Mouse (Mus musculus) liver, embryonic 18 days (tissue): ENCODE data around the gene Gm1979. TPM values are rescaled to one million over a fixed set of nuclear protein-coding genes. Genes with fewer than 3 reads are reported as not detected.

ENCODE experiments used
- polyA plus RNA-seq: library from polyadenylated mRNA; depleted of rRNA; stranded (reverse); fragments of >200 nt; gene quantifications from 2 replicates; pipeline ENCODE4 v1.2.3, GENCODE M21; 2012; rRNA removed

Gm1979 gene
- not detected in 2 replicates for polyA plus RNA-seq

GRCm38 (mm10) chr5:26004698-26005097 lies at the start of gene Gm1979:
Gene Gm1979, minus strand, starts transcription at chr5:26004798.

DNA sequence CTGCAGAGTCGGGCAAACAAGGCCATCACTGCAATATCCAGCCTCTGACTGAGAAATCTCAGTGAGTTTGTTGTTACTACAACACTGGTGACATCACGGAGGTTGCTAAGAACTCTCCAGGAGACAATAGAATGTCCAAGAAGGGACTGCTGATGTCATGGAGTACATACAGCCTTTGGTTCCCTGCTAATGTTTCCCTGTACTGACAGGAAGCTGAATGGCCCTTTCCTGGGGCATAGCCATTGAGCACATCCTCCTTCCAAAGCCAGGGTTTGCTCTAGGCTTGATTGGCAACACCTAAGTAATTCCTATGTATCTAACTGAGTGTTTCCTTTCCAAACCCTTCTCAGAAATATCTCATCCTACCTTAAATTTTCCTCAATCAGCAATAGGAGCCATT lies 34.9 kb upstream of the Gm1979 start, which contains the start of gene Speer4a:
TSS of gene Speer4a (minus strand) at position 101 of the 400 bp plus-strand sequence.

GRCm38 (mm10) chr5:26022816-26023215 lies 18.2 kb upstream of the Gm1979 start, which contains the start of gene Gm5862:
Gene Gm5862, minus strand, starts transcription at chr5:26022916.

DNA sequence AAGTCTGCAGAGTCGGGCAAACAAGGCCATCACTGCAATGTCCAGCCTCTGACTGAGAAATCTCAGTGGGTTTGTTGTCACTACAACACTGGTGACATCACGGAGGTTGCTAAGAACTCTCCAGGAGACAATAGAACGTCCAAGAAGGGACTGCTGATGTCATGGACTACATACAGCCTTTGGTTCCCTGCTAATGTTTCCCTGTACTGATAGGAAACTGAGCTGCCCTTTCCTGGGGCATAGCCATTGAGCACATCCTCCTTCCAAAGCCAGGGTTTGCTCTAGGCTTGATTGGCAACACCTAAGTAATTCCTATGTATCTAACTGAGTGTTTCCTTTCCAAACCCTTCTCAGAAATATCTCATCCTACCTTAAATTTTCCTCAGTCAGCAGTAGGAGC lies 16.0 kb downstream of the Gm1979 start, which contains the start of gene Gm21698:
TSS of gene Gm21698 (minus strand) at position 101 of the 400 bp plus-strand sequence.

DNA sequence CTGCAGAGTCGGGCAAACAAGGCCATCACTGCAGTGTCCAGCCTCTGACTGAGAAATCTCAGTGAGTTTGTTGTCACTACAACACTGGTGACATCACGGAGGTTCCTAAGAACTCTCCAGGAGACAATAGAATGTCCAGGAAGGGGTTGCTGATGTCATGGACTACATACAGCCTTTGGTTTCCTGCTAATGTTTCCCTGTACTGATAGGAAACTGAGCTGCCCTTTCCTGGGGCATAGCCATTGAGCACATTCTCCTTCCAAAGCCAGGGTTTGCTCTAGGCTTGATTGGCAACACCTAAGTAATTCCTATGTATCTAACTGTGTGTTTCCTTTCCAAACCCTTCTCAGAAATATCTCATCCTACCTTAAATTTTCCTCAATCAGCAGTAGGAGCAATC lies 32.0 kb downstream of the Gm1979 start, which contains the start of gene Gm21680:
TSS of gene Gm21680 (minus strand) at position 101 of the 400 bp plus-strand sequence.

GRCm38 (mm10) chr5:25954317-25954716 lies 50.3 kb downstream of the Gm1979 start, which contains the start of gene Gm21671:
Gene Gm21671, minus strand, starts transcription at chr5:25954417.

Other genes starting within 250 kb of the Gm1979 start
- gene Actr3b, start 244.8 kb downstream of the Gm1979 start, polyA plus RNA-seq: 0.35 and 0.46 TPM in 2 replicates
- gene Gm21663, start 62.4 kb downstream of the Gm1979 start, polyA plus RNA-seq: not detected in 2 replicates
- not detected in 2 replicates for gene Gm21671, start 50.4 kb downstream of the Gm1979 start, polyA plus RNA-seq
- gene Gm21680, start 32.1 kb downstream of the Gm1979 start, polyA plus RNA-seq: not detected in 2 replicates
- gene Gm21698, start 16.1 kb downstream of the Gm1979 start, polyA plus RNA-seq: not detected in 2 replicates
- not detected in 2 replicates for gene Gm5862, start 18.1 kb upstream of the Gm1979 start, polyA plus RNA-seq
- gene Speer4a, start 34.8 kb upstream of the Gm1979 start, polyA plus RNA-seq: not detected in 2 replicates
- gene Gm7347, start 53.8 kb upstream of the Gm1979 start, polyA plus RNA-seq: not detected in 2 replicates
- gene Gm10471, start 84.5 kb upstream of the Gm1979 start, polyA plus RNA-seq: not detected in 2 replicates
- gene 5031410I06Rik, start 100.6 kb upstream of the Gm1979 start, polyA plus RNA-seq: not detected in 2 replicates
- not detected in 2 replicates for gene Gm10220, start 116.6 kb upstream of the Gm1979 start, polyA plus RNA-seq